Mouse (Mus musculus): Measurements from ENCODE around the gene H2-T24. TPM values are rescaled to one million over a fixed set of nuclear protein-coding genes. Genes with fewer than 3 reads are reported as not detected.
"Not testable (repeated sequence)": the region's sequence is repeated elsewhere in the genome, so short reads cannot be mapped to it uniquely, and the experiment has no call there.

The H2-T24 gene
- 4.1 and 5.0 TPM in 2 replicates for polyA plus RNA-seq (2016; fragmentation: Nextera tagmentation; extraction: Ambion mirVana)

- Histone ChIP-seq H3K27ac (replicated peaks) (no peak within 1 kb of the TSS), H3K4me3 (no peak within 1 kb of the TSS), H3K9me3 (no peaks in the 10 kb centered on the region), H3K9ac (replicated peaks) (no peak within 1 kb of the TSS), H3K4me1 (peaks cover 6% of the 10 kb centered on the region), H3K36me3 (0 out of 2 replicates have a peak, but pooled peaks cover 2% of the 10 kb centered on the region), H3K27me3 (no peaks in the 10 kb centered on the region), H3K4me2 (replicated peaks) (no peak within 1 kb of the TSS)
- WGBS, result 40% methylated on average over 15 of the region's 15 CpGs
- ATAC-seq (ENCODE audit: low FRiP score, low read depth), result no peak
Measured at GRCm38 (mm10) chr17:36020191-36021073, at the start of gene H2-T24. Gene H2-T24, minus strand, starts transcription at chr17:36020560.

DNA sequence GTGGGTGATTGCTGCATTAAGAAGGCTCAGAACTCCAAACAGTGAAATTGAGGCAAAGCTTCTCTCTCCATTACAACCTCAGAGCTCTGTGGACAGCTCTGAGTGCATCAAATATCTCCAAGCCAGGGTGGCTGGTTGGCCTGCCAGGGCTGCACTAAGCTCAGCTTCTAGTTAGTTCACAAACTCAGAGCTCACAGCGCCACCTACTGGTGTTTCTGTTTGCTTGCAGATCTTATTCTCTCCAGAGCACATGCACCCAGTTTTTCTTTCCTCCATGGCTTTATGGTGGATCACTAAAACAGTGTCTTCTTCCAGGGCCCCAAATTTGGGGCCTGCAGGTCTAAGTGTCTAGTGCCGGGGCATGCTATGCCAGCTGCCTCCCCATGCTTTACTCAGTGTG is 40.5 kb upstream of the H2-T24 start:
- 0 out of 2 replicates have a peak, but pooled peaks have one; percentile 19 for ATAC-seq (ENCODE audit: low FRiP score, low read depth)
- H3K27me3 ChIP-seq, result no peaks in the 10 kb centered on the region
- no peak overlapping the region for H3K27ac ChIP-seq (replicated peaks)
- H3K4me1 ChIP-seq, result no peaks in the 10 kb centered on the region
- H3K9me3 ChIP-seq, result no peaks in the 10 kb centered on the region
- no peak overlapping the region for H3K4me2 ChIP-seq (replicated peaks)
- WGBS, result 27% methylated on average over 2 of the region's 2 CpGs
- H3K36me3 ChIP-seq, result no peaks in the 10 kb centered on the region
- no peak overlapping the region for H3K4me3 ChIP-seq
- H3K9ac ChIP-seq (replicated peaks), result no peak overlapping the region

- H3K4me2 ChIP-seq (replicated peaks); H3K27ac ChIP-seq (replicated peaks); H3K9me3 ChIP-seq; H3K27me3 ChIP-seq; H3K36me3 ChIP-seq; ATAC-seq (ENCODE audit: low FRiP score, low read depth); H3K4me1 ChIP-seq; H3K4me3 ChIP-seq; H3K9ac ChIP-seq (replicated peaks): not testable (repeated sequence)
- WGBS, result 68% methylated on average over 1 of the region's 1 CpGs
Measured at GRCm38 (mm10) chr17:36058362-36058761, 38.0 kb upstream of the H2-T24 start, which contains the start of gene Gm11127. Gene Gm11127, minus strand, starts transcription at chr17:36058371.

GRCm38 (mm10) chr17:36057927-36058326 is 37.6 kb upstream of the H2-T24 start:
- H3K36me3 ChIP-seq; H3K27ac ChIP-seq (replicated peaks); H3K9me3 ChIP-seq; H3K4me2 ChIP-seq (replicated peaks); H3K4me3 ChIP-seq; H3K4me1 ChIP-seq; ATAC-seq (ENCODE audit: low FRiP score, low read depth); H3K9ac ChIP-seq (replicated peaks); H3K27me3 ChIP-seq: not testable (repeated sequence)
- 90% methylated on average over 24 of the region's 25 CpGs for WGBS

DNA sequence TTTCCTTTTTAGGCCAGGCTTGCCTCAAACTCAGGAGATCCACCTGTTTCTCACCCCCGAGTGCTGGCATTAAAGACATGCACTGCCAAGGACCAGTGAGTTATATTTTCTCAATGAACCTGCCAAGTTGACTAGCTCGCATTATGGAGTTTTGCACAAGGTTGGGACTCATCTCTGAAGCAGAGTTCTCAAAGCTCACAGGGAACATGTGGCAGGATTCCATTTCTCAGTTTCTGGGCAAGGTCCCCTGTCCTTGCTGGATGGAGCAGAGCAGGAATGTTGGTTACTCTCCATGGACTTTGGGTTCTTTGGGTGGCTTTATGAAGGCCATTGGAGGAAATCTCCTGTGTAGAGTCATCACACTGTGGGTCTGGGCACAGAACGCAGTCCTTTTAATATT is 22.9 kb upstream of the H2-T24 start:
- Histone ChIP-seq H3K4me1 (no peaks in the 10 kb centered on the region), H3K4me2 (replicated peaks) (peak overlapping the region; percentile 66), H3K9me3 (no peaks in the 10 kb centered on the region), H3K36me3 (no peaks in the 10 kb centered on the region), H3K27ac (replicated peaks) (no peak overlapping the region), H3K4me3 (peak overlapping the region; percentile 35; the same call in 1 of the 2 replicates), H3K27me3 (peaks cover 16% of the 10 kb centered on the region; the same call in 1 of the 2 replicates), H3K9ac (replicated peaks) (no peak overlapping the region)
- ATAC-seq (ENCODE audit: low FRiP score, low read depth), result no peak
- 89% methylated on average over 3 of the region's 3 CpGs for WGBS

GRCm38 (mm10) chr17:36042610-36043169 is 22.3 kb upstream of the H2-T24 start, which contains the start of the genes H2-T22 and Gm6034:
Gene H2-T22, minus strand, starts transcription at chr17:36042747.
Gene Gm6034, plus strand, starts transcription at chr17:36042961.
- ATAC-seq (ENCODE audit: low FRiP score, low read depth), result peak; percentile 93
- H3K4me1 ChIP-seq; H3K36me3 ChIP-seq; H3K9me3 ChIP-seq; H3K27ac ChIP-seq (replicated peaks): not testable (repeated sequence)
- Histone ChIP-seq H3K27me3 (peaks cover 16% of the 10 kb centered on the region; the same call in 1 of the 2 replicates), H3K4me2 (replicated peaks) (peak within 1 kb of the TSS; percentile 66), H3K9ac (replicated peaks) (peak within 1 kb of the TSS; percentile 44), H3K4me3 (peak within 1 kb of the TSS; percentile 35)
- WGBS, result 2% methylated on average over 12 of the region's 12 CpGs

DNA sequence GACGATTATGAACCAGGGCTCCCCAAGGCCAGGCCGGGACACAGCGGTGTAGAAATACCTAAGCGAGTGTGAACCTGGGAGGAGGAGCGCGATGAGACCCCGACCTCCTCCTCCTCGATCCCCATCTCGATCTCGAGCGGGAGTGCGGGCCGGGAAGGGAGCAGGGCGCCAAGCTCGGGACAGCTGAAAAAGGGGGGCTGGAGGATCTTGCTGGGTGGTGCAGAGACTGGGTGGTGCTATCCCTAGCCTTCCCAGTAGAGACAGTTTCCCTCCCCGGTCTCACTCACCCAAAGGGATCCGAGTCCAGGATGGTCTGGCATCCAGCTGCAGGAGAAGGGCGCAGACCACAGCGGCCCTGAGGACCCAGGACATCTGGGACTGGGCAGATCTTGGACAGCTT is 21.7 kb upstream of the H2-T24 start:
- Histone ChIP-seq H3K27me3 (peaks cover 16% of the 10 kb centered on the region; the same call in 1 of the 2 replicates), H3K9ac (replicated peaks) (peak overlapping the region; percentile 44), H3K4me2 (replicated peaks) (peak overlapping the region; percentile 66), H3K4me3 (peak overlapping the region; percentile 35)
- not testable (repeated sequence) for H3K9me3 ChIP-seq; H3K36me3 ChIP-seq; H3K4me1 ChIP-seq; H3K27ac ChIP-seq (replicated peaks)
- 2% methylated on average over 19 of the region's 19 CpGs for WGBS
- ATAC-seq (ENCODE audit: low FRiP score, low read depth), result peak; percentile 76

DNA sequence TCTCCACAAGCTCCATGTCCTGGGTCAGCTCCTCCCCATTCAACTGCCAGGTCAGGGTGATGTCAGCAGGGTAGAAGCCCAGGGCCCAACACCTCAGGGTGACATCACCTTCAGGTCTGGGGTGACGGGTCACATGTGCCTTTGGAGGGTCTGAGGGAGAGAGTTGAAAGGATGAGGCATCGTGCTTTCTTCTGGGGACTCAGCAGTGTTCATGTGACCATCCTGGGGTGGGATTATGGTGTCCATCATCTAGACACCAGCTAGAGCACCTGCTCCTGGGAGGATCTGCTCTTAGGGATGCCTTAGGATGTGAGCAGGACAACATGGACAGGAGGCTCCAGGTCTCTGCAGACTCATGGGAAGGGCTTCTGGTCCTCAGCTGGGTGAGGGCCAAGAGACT is 20.2 kb upstream of the H2-T24 start:
- WGBS, result 88% methylated on average over 2 of the region's 2 CpGs
- H3K4me2 ChIP-seq (replicated peaks); ATAC-seq (ENCODE audit: low FRiP score, low read depth); H3K4me3 ChIP-seq; H3K36me3 ChIP-seq; H3K4me1 ChIP-seq; H3K9me3 ChIP-seq; H3K9ac ChIP-seq (replicated peaks); H3K27ac ChIP-seq (replicated peaks): not testable (repeated sequence)
- peaks cover 16% of the 10 kb centered on the region; the same call in 1 of the 2 replicates for H3K27me3 ChIP-seq

- H3K9ac ChIP-seq (replicated peaks); ATAC-seq (ENCODE audit: low FRiP score, low read depth); H3K4me2 ChIP-seq (replicated peaks); H3K27me3 ChIP-seq; H3K4me1 ChIP-seq; H3K4me3 ChIP-seq; H3K36me3 ChIP-seq; H3K27ac ChIP-seq (replicated peaks); H3K9me3 ChIP-seq: not testable (repeated sequence)
- WGBS, result 88% methylated on average over 13 of the region's 13 CpGs
Measured at GRCm38 (mm10) chr17:36036126-36036525, 15.8 kb upstream of the H2-T24 start.

DNA sequence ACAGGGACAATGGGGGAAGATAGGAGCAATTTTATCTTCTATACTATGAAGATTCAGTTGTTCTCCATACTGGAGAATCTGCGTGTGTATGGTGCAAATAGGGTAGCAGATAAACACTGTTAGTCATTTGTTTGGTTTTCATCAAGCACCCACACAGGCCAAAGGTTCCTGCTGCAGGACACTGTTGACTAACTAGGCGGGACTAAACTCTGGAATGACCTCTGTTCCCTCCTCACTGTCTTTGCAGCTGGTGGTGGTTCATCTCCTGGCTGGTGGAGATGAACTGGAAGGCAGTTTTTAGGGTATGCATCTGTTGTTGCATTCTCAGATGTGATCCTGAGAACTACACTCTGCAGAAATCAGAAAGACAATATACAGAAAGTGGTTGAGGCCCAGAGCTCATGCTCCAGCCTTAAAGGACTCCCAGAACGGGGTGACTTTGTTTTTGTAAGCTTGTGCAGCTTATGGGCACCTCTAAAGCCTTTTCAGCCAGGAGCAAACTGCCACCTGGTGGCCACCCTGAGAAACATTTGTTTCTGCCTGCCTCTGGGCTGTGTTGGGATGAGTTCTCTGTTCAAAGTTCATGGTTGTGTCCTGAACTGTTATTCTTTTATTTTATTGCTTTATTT is 14.8 kb upstream of the H2-T24 start:
- H3K4me3 ChIP-seq; H3K4me2 ChIP-seq (replicated peaks); H3K27me3 ChIP-seq; H3K9ac ChIP-seq (replicated peaks); H3K9me3 ChIP-seq; ATAC-seq (ENCODE audit: low FRiP score, low read depth); H3K27ac ChIP-seq (replicated peaks); H3K36me3 ChIP-seq; H3K4me1 ChIP-seq: not testable (repeated sequence)
- 38% methylated on average over 3 of the region's 3 CpGs for WGBS

GRCm38 (mm10) chr17:36034524-36034923 is 14.2 kb upstream of the H2-T24 start:
- H3K9me3 ChIP-seq; ATAC-seq (ENCODE audit: low FRiP score, low read depth); H3K4me1 ChIP-seq; H3K4me3 ChIP-seq; H3K9ac ChIP-seq (replicated peaks); H3K4me2 ChIP-seq (replicated peaks); H3K27ac ChIP-seq (replicated peaks); H3K27me3 ChIP-seq; H3K36me3 ChIP-seq: not testable (repeated sequence)
- whole genome bisulfite sequencing, result 58% methylated on average over 3 of the region's 3 CpGs

GRCm38 (mm10) chr17:36032351-36032875 is 12.1 kb upstream of the H2-T24 start, which contains the start of gene H2-T23:
Gene H2-T23, minus strand, starts transcription at chr17:36032855.
- not testable (repeated sequence) for H3K4me1 ChIP-seq; H3K27me3 ChIP-seq; H3K36me3 ChIP-seq; H3K9me3 ChIP-seq; H3K27ac ChIP-seq (replicated peaks)
- peak within 1 kb of the TSS; percentile 48 for H3K4me3 ChIP-seq
- peak within 1 kb of the TSS; percentile 82 for H3K4me2 ChIP-seq (replicated peaks)
- ATAC-seq (ENCODE audit: low FRiP score, low read depth), result peak; percentile 41
- 3% methylated on average over 25 of the region's 25 CpGs for WGBS
- peak within 1 kb of the TSS; percentile 55 for H3K9ac ChIP-seq (replicated peaks)
